Mouse (Mus musculus) left cerebral cortex, postnatal 25 days (tissue): ENCODE data around the gene Fdx1l. TPM values are rescaled to one million over a fixed set of nuclear protein-coding genes. Genes with fewer than 3 reads are reported as not detected.

ENCODE experiments used
- DNase-seq, 2 experiments: peaks; one replicate each; pipeline ENCODE4 v3.0.0; 2022; ENCODE audit warnings: low spot score in 2 of 2, mixed read lengths in 1 of 2
- intact Hi-C: fragments of 180-260 bp; cut with DNase I; formaldehyde crosslinking; loops from one replicate; pipeline ENCODE4 v1.15.1; 2025
- total RNA-seq, 2 experiments: library from RNA; stranded (reverse); gene quantifications; 2 replicates each; pipeline ENCODE4 v1.2.3; 2021

Fdx1l gene
- 10 to 100 TPM; 59.2 to 63.0 TPM for total RNA-seq

GRCm38 (mm10) chr9:21073044-21073840 lies at the start of gene Fdx1l, which contains the start of gene Gm49373:
TSS of gene Fdx1l (minus strand) at chr9:21073614.
TSS of gene Gm49373 (minus strand) at chr9:21073096.
- DNase-seq, result peak; percentile 95
- intact Hi-C loops, result no loop called here

GRCm38 (mm10) chr9:21121483-21121882 lies 48.1 kb upstream of the Fdx1l start:
- intact Hi-C loops, result no loop called here
- no peak for DNase-seq

GRCm38 (mm10) chr9:21117073-21117472 lies 43.7 kb upstream of the Fdx1l start:
- intact Hi-C loops, result no loop called here
- no peak for DNase-seq

- intact Hi-C loops, result no loop called here
- no peak for DNase-seq
Measured at GRCm38 (mm10) chr9:21115105-21115504, 41.7 kb upstream of the Fdx1l start.

- DNase-seq, result no peak
- intact Hi-C loops, result no loop called here
Measured at GRCm38 (mm10) chr9:21114190-21114589, 40.8 kb upstream of the Fdx1l start.

GRCm38 (mm10) chr9:21113751-21114150 lies 40.3 kb upstream of the Fdx1l start:
- no peak for DNase-seq
- intact Hi-C loops, result no loop called here

- no peak for DNase-seq
- intact Hi-C loops, result no loop called here
Measured at GRCm38 (mm10) chr9:21107607-21108237, 34.3 kb upstream of the Fdx1l start.

- DNase-seq, result peak in 1 of 2 experiments; percentile 62
- intact Hi-C loops, result no loop called here
Measured at GRCm38 (mm10) chr9:21105760-21106564, 32.5 kb upstream of the Fdx1l start.

- intact Hi-C loops, result no loop called here
Measured at GRCm38 (mm10) chr9:21104814-21105213, 31.4 kb upstream of the Fdx1l start.

GRCm38 (mm10) chr9:21102076-21102475 lies 28.7 kb upstream of the Fdx1l start:
- no peak for DNase-seq
- intact Hi-C loops, result no loop called here

More at GRCm38 (mm10) chr9:21104814-21105213, 31.4 kb upstream of the Fdx1l start:
- DNase-seq, result no peak

- intact Hi-C loops, result no loop called here
- DNase-seq, result no peak
Measured at GRCm38 (mm10) chr9:21100447-21101161, 27.2 kb upstream of the Fdx1l start.

GRCm38 (mm10) chr9:21097793-21098192 lies 24.4 kb upstream of the Fdx1l start:
- peak; percentile 50 to 92 for DNase-seq
- intact Hi-C loops, result loop anchor here (2.0 kb wide), 1 partner anchor 61 kb away; no protein-coding TSS in a partner anchor

- no peak for DNase-seq
- intact Hi-C loops, result loop anchor here (2.0 kb wide), 1 partner anchor 59 kb away; no protein-coding TSS in a partner anchor
Measured at GRCm38 (mm10) chr9:21095958-21096357, 22.5 kb upstream of the Fdx1l start.

- no peak for DNase-seq
- intact Hi-C loops, result loop anchor here (2.0 kb wide), 1 partner anchor 37 kb away; the partner anchor contains the start of gene Tyk2
Measured at GRCm38 (mm10) chr9:21093423-21093822, 20.0 kb upstream of the Fdx1l start.

- peak; percentile 96 to 99 for DNase-seq
- intact Hi-C loops, result loop anchor here (1.0 to 2.0 kb wide), 2 partner anchors 39 to 61 kb away; partner anchors contain the start of gene Tyk2
Measured at GRCm38 (mm10) chr9:21091707-21092320, 18.4 kb upstream of the Fdx1l start, which contains the start of the genes Gm38431 and Raver1. TSS of gene Gm38431 (minus strand) at chr9:21091997. TSS of gene Raver1 (minus strand) at chr9:21092008.

GRCm38 (mm10) chr9:21090972-21091706 lies 17.7 kb upstream of the Fdx1l start:
- no peak for DNase-seq
- intact Hi-C loops, result loop anchor here (1.0 kb wide), 1 partner anchor 60 kb away; no protein-coding TSS in a partner anchor

- intact Hi-C loops, result no loop called here
- no peak for DNase-seq
Measured at GRCm38 (mm10) chr9:21090537-21090936, 17.1 kb upstream of the Fdx1l start.

GRCm38 (mm10) chr9:21083324-21083723 lies 9.9 kb upstream of the Fdx1l start:
- intact Hi-C loops, result no loop called here
- no peak for DNase-seq
